Mouse (Mus musculus) brain, embryonic 14.5 days (tissue): ENCODE results near the gene Cerk.
A peak's percentile ranks its signal among the peaks of the same experiment; 100 is the strongest.

Source experiments
- CTCF ChIP-seq: fragments of 200-500 bp; IDR thresholded peaks from 2 replicates; pipeline ENCODE4 v1.5.1; 2012; ENCODE audit warnings: inconsistent platforms, mild to moderate bottlenecking, moderate library complexity, borderline replicate concordance; ENCODE audit not compliant: insufficient read depth, insufficient read length; ENCODE audit errors: extremely low read depth
- POLR2A ChIP-seq: fragments of 200-500 bp; IDR thresholded peaks from 2 replicates; pipeline ENCODE4 v1.6.1; 2012; ENCODE audit warnings: mild to moderate bottlenecking, inconsistent platforms, borderline replicate concordance; ENCODE audit not compliant: poor library complexity, insufficient read depth, insufficient read length, severe bottlenecking; ENCODE audit errors: extremely low read depth

GRCm38 (mm10) chr15:86185689-86186569 is at the start of gene Cerk:
- TF ChIP-seq CTCF, result peak; percentile 52
- TF ChIP-seq POLR2A, result peak; percentile 61; the same call in 1 of the 2 replicates
